Mouse (Mus musculus) telencephalon, adult 2 months (tissue): ENCODE measurements at regions not wholly inside any gene's neighbourhood (a gene's known extent, or its start where the extent isn't known, plus 50 kb on each side); places are given as distances from the start of the nearest gene placed in this dataset.

Source experiments
- DNase-seq: peaks from one replicate; pipeline ENCODE4 v3.0.0-alpha.2; 2011; ENCODE audit warnings: low read depth, low spot score

- peak; percentile 55 for DNase-seq
Measured at GRCm38 (mm10) chr12:70713499-70714280, 111.6 kb upstream of the Frmd6 start.

- peak; percentile 90 for DNase-seq
Measured at GRCm38 (mm10) chr12:70714281-70714679, 111.0 kb upstream of the Frmd6 start.

GRCm38 (mm10) chr12:70715836-70716235 lies 109.5 kb upstream of the Frmd6 start:
- DNase-seq, result no peak

GRCm38 (mm10) chr12:70718602-70719001 lies 106.7 kb upstream of the Frmd6 start:
- DNase-seq, result no peak

- no peak for DNase-seq
Measured at GRCm38 (mm10) chr12:70719255-70719654, 106.1 kb upstream of the Frmd6 start.

- no peak for DNase-seq
Measured at GRCm38 (mm10) chr12:70720178-70720894, 105.0 kb upstream of the Frmd6 start.

- no peak for DNase-seq
Measured at GRCm38 (mm10) chr12:70725326-70725725, 100.0 kb upstream of the Frmd6 start.

GRCm38 (mm10) chr12:70727496-70728259 lies 97.6 kb upstream of the Frmd6 start:
- peak; percentile 67 for DNase-seq

GRCm38 (mm10) chr12:70728407-70728806 lies 96.9 kb upstream of the Frmd6 start:
- DNase-seq, result no peak

- DNase-seq, result no peak
Measured at GRCm38 (mm10) chr12:70729961-70730360, 95.4 kb upstream of the Frmd6 start.

GRCm38 (mm10) chr12:70731498-70731897 lies 93.8 kb upstream of the Frmd6 start:
- no peak for DNase-seq

GRCm38 (mm10) chr12:70732591-70732990 lies 92.7 kb upstream of the Frmd6 start:
- no peak for DNase-seq

GRCm38 (mm10) chr12:70738554-70738953 lies 86.8 kb upstream of the Frmd6 start:
- DNase-seq, result no peak

GRCm38 (mm10) chr12:70739316-70739715 lies 86.0 kb upstream of the Frmd6 start:
- DNase-seq, result no peak

GRCm38 (mm10) chr12:70739766-70740165 lies 85.5 kb upstream of the Frmd6 start:
- no peak for DNase-seq

GRCm38 (mm10) chr12:70742836-70743235 lies 82.5 kb upstream of the Frmd6 start:
- DNase-seq, result no peak

GRCm38 (mm10) chr12:70745681-70746080 lies 79.6 kb upstream of the Frmd6 start:
- DNase-seq, result no peak

GRCm38 (mm10) chr12:70749651-70750050 lies 75.7 kb upstream of the Frmd6 start:
- no peak for DNase-seq

- DNase-seq, result no peak
Measured at GRCm38 (mm10) chr12:70750651-70751578, 74.4 kb upstream of the Frmd6 start.

GRCm38 (mm10) chr12:70752266-70752910 lies 72.9 kb upstream of the Frmd6 start:
- DNase-seq, result peak; percentile 28

- no peak for DNase-seq
Measured at GRCm38 (mm10) chr12:70752911-70753290, 72.4 kb upstream of the Frmd6 start.
